Mouse (Mus musculus): ENCODE measurements around the gene Nck1.
A peak's percentile ranks its signal among the peaks of the same experiment; 100 is the strongest.

The Nck1 gene

DNA sequence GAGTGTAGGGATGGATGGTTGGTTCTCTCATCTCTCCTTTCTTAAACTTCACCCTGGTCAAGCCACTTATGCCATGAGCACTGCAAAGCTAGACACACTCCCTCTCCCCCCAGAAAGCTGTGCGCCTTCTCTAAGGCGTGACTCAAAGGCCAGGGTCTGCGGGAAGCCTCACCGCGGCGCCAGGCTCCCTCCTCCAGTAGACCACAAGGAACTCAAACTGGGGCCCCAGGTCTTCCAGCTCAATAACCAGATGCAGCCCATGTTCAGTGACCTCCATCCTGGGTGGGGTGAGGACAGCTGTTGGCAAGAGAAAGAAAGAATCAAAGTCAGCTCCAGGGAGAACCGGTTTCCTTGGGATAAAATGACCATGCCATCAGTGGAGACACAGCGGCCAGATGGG lies 77.8 kb downstream of the Nck1 start:
- DNase-seq: no peak

DNA sequence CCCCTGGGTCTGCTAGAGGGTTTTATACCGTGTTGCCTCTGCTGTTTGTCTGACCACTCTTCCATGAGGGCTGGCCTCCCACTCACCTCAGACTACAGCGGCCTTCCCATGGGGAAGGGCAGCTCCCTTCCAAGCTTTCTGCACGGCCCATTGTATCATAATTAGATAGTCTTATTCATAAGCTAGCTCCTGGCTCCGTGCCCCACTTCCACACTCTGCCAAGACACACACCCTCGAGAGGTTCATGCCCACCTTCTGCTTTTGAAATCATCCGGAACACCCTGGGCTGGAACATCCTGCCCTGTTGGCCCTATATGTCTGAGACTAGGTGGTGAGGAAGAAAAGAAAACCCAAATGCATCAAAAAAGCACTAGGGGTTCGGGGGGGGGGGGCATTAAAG lies 78.3 kb downstream of the Nck1 start:
- no peak for DNase-seq

DNA sequence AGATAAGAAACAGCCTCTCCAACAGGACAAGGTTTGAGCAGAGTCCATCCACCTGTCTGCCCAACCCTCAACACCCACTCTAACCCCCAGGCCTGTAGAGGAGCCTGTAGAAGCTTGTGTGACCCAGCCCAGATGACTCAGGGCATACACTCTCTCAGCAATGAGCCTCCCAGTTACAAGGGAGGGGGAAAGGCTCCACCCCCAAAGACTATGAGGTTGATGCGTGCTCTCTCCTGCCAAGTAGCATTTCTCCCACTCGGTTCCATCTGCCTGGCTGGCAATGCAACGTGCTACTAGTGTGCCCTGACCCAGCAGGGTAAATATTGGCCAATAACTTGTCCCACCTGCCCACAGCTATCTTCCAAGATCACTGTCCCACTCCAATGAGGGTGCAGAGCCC lies 79.2 kb downstream of the Nck1 start:
- no peak for DNase-seq

DNA sequence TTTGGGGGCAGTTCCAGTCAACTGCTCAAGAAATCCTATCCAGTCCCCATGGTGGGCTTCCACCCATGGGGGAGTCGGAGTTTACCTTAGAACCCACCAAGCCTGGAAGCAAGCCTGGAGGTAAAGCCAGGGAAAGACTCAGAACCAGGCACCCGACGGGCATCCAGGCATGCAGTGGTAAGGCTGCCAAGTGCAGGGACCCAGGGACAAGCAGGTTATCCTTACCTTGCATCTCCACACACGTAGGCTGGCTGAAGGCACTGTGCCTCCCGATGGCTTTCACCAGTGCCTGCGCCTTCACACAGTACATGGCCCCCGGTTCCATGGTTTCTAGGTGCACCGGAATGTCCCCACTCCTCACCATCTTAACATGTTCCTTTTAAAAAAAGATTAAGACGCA lies 79.9 kb downstream of the Nck1 start:
- DNase-seq: no peak

DNA sequence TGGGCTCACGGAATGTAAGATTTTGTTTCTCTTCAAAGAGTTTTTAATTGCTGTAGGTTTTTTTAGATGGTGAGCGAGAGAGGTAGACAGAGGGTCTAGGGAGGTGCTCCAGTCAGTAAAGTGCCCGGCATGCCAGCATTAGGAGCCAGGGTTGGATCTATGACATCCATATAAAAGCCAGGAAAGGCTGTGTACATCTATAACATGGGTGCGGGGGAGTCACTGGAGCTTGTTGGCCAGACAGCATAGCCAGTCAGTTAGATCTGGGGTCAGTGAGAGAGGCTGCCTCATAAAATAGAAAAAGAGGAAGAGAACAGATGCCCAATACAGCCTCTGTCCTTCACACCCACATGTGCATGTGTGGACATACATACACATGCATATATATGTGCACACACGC lies 80.6 kb downstream of the Nck1 start:
- no peak for DNase-seq

DNA sequence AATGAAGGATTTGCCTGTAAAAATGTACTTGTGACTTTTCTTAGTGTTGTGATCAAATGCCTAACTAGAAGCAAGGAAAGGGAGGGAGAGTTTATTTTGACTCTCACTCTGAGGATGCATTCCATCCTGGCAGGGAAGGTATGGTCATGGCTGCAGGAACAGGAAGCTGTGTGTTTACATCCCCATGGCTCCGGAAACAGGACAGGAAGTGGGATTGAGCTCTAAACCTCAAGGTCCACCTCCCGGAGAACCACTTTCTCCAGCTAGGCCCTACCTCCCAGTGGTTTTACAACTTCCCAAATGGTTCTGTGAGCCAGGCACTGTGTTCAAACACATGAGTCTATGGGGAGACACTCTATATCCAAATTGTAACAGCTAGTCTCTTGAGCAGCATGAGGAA lies 82.2 kb downstream of the Nck1 start:
- DNase-seq: no peak

DNA sequence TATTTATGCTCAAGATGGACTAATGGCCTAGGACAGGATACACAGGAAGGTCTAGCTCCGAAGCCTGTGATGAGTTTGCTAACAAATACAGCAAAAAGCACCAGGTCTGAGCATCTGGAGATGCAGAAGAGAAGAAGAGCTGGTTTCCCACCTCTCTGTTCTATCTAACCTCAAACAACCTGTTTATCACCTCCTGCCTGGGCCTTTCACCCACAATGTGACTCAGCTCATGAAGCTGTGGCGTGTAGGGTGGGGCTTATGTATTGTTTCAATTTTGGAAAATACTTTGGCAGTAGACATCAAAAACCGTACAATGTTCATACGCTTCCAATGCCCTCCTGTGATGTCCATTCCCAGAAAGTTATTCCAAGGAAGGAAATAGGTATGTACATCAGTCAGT lies 83.8 kb downstream of the Nck1 start:
- DNase-seq: peak; percentile 47

DNA sequence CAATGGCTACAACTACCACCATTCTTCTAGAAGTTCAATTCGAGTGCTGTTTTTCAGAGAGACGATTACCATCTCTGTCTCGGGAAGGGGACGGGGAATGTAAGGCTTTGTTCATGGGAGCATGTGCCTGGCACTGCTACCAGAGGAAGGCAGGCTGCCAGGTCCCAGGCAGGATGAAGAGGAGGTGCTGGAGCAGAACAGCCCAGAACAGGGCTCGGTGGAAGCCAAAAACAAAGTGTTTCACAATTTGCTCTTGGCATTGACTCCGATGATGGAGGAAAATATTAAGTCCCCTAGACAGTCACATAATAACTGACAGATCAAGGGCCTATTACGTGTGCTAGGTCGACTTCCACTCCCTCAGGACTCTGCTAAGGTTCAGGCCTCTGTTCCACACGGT lies 84.3 kb downstream of the Nck1 start:
- no peak for DNase-seq

DNA sequence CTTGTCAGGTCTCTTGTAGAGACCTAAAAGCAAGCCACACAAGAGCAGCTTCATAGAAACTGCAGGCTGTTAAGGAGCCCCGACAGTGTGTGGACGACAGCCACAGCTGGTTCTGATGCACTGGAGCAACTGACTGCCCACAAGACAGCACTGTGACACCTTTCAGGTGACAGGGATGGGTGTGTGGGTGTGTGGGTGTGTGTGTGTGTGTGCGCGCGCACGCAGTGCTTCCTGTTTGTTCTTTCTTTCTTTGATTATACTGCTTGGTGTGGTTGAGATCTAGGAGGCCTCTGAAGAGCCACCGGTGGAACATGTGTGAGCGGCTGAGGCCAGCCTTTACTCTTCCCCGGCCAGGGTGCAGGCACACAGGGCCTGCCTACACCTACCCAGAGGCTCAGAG lies 85.7 kb downstream of the Nck1 start:
- DNase-seq: peak; percentile 81

DNA sequence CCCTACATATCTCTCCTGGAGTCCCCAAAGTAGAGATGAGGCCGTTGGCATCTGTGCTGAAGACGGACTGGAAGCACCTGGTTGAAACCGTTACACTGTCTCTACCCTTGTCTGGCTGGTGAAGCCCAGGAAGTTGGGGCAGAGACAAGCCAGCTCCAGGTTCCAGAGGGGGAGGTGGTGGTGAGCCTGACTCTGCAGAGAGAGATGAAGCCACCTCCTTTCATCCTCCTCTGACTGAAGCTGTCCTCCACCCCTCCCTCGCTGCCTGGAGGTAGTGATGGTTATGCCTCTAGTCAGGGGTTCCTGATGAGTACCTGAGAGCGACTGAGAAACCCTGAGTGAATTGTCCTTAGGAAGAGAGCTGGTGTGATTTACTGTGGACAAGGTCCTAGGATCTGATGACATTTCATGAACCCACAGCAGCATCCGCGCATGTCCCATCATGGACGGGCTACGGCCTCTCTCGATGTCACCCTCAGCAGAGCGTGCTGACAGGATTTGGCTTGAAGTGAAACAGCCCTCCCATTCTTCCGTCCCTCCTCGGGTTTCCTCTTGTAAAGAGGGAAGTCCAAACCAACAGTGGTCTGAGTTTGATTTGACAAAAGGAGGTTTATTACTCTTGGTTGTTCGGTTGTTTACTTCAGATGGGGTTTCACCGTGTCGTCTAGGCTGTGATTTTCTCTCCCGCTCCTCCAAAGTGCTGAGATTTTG lies 87.8 kb downstream of the Nck1 start:
- DNase-seq: peak; percentile 76

DNA sequence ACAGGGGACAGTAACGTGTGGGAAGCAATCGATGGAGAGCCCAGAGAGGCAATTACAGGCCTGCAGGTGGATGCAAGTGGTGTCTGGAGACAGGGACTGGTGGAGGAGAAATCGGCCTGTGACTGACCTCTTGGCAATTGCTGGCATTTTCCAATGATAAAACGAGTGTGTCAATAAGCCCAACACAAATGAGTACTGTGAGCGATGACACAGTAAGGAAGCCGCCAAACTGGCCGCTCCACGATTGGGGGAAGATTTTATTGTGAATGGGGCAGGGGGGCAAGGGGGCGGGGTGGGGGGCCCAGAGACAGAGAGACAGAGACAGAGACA lies 91.3 kb downstream of the Nck1 start:
- DNase-seq: no peak

DNA sequence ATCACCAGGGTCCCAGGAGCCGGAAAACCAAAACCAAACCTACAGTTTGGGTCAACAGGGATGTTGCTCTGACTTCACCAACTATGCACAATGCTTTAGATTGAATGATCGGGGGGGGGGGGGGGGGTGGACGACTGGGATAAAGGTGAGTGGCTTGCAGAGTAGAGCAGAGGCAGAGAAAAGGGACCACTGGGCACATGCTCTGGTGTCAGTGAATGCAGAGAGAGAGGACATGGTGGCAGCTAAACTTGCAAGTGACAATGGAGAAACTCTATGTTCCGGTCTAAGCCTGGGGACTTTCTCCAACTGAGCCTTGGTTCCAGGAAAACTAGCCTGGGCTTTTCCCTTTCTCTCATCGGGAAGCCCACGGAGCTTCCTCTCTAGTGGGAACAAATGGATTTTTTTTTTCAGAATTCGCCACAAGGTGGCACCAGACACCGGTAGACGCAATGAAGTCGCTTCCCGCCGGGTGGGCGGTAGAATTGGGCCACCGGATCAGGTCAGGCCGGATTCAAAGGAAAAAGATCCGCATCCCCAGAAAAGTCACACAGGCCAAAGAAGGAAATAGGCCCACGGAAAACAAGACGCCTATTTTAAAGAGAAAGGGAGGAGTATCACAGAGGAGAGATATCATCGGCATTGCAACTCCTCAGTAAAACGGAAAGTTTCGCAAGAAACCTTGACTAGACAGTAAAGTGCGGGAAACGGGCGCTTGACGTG lies 91.8 kb downstream of the Nck1 start:
- peak; percentile 84 for DNase-seq

DNA sequence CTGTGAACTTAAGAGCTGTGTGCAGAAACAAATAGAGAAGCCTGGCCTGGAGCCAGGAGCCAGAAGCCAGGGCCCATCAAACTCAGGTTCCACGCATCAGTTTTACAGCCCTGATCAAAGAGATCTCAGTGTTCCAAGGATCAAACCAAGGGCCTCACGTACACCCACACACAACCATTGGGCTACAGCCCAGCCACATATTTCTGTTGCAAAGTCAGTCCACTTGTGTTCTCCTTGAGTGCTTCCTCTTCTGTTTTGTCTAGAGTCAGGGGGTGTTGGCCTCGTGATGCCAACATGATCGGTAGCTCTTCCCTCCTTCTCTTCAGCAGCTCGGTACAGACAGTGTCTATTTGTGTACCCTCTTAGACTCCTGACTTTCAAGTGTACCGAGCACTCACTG lies 93.5 kb downstream of the Nck1 start:
- DNase-seq: no peak

DNA sequence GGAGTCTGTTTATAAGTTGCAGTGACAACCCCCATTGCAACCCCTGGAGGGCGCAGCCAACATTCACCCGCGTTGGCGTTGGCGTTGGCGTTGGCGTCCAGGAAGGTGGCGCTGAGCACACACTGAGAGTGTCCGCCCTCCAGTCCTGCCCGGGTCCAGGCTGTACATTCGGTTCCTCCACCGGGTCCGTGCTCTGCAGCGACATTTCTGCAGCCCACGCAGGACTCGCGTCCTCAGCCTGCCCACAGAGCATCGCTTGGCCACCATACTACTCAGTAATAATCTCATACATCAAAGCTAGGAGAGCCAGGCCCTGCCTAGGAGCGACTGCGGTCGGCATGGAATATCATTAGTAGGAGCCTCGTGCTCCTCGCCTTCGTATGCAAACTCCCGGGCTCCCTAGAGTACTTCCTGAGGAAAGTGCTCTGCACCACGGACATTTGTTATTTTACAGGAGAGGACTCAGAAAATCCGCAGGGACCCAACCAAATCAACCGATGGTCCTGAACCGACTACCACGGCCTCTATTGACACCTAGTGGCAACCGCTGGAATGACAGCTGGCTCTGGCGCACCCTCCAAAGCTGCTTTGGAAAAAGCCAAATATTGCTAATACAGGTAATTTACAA lies 99.8 kb downstream of the Nck1 start:
- peak; percentile 76 for DNase-seq

Data from thymus, postnatal 25 days (tissue).